Mouse (Mus musculus): ENCODE measurements around the gene Hspb7. TPM values are rescaled to one million over a fixed set of nuclear protein-coding genes. Genes with fewer than 3 reads are reported as not detected.

Gene Hspb7
- total RNA-seq, 1 experiment from 2014 or later, result not detected

DNA sequence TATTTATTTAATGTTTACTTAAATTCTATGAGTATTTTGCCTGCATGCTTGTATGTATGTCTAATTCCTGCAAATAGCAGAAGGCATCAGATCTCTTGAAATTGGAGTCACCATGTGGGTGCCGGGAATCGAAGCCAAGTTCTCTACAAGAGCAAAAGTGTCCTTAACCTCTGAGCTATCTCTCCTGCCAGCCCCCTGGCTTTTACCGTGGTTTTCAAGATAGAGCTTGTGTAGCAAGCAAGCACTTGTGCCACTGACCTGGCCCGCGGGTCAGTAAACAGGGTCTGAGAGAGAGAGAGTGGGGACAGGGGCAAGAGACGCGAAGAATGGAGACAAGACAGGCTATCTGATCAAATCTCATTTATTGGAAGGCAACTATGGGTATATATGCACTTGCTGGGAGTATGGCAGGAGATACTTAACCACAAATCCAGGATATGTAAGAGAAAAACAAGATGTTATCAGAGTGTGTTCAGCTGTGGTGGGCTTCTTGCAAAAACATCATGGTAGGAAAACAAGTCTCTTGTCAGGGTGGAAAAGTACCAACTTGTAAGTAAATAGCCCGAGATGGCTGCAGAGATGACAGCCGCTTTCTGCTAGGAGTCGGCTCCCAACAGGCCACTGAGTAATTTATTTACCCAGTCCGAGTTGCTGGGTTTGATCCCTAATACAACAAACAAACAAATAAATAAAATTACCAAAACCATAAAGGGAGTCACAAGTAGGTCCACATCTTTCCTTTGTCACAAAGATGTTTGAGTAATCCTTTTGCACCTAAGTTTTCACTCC is 23.3 kb downstream of the Hspb7 start:
- ATAC-seq (replicated peaks; ENCODE audit: low read depth, poor library complexity, severe bottlenecking), result no peak

DNA sequence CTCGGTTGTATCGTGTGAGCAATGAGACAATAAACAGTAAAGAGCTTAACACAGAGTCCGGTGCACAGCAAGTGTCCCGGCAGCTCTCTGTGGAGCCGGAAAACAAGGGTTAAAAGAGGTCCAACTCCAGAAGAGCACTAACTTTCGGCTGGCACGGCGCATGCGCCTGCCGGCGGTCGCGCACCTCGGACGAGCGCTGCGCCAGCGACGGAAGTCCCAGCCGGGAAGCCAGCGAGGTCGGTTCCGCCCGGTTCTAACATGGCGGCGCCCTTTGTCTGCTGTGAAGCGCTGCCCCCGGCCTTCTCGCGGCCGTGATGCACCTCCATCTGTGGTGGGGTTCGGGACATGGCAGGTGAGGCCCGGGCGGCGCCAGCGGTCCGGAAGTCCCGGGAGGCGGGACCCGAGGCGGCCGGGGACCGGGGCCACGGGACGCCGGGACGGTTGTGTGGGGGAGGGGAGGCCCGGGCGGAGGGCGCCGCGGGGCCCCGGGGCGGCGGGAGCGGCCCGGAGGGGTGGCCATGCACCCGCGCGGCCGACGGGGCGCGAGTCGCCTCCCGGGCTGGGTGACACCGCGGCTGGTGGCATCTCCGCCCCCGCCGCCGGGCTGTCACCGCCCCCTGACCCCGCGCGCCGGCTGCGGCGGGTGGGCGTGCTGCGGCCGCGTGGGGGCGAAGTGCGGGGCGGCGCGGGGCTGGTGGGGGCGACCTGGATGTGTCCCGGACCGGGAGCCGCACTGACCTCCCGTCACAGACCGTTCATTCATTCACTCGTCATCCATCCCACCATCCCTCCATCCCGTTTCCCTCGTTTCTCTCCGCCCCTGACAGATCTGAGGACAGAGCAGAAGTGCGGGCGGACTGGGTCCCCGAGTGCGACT is 24.1 kb downstream of the Hspb7 start, which contains the start of gene Zbtb17:
TSS of gene Zbtb17 (plus strand) at position 204 of the 877 bp plus-strand sequence.
- peak; percentile 93 for ATAC-seq (replicated peaks; ENCODE audit: low read depth, poor library complexity, severe bottlenecking)

DNA sequence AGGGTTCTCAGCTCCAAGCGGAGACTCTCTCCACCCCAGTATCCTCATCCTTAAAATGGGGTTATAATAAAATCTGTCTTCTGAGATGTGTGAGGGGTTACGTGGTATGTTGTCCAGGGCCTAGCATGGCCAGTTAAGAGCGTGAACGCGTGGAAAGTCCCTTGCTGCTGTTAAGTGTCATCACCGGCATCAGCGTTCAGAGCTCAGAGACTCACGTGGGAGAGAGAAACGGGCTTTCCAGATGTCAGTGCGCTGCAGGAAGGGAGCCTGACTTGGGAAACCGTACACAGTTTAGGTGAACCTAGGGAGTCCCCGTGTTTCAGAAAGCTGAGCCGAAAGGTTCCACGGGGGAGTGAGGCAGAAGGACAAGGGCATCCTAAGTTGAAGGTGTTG is 24.7 kb downstream of the Hspb7 start:
- no peak for ATAC-seq (replicated peaks; ENCODE audit: low read depth, poor library complexity, severe bottlenecking)

- ATAC-seq (replicated peaks; ENCODE audit: low read depth, poor library complexity, severe bottlenecking), result no peak
Measured at GRCm38 (mm10) chr4:141446211-141446610, 25.6 kb downstream of the Hspb7 start.

GRCm38 (mm10) chr4:141451251-141451650 is 30.7 kb downstream of the Hspb7 start:
- no peak for ATAC-seq (replicated peaks; ENCODE audit: low read depth, poor library complexity, severe bottlenecking)

DNA sequence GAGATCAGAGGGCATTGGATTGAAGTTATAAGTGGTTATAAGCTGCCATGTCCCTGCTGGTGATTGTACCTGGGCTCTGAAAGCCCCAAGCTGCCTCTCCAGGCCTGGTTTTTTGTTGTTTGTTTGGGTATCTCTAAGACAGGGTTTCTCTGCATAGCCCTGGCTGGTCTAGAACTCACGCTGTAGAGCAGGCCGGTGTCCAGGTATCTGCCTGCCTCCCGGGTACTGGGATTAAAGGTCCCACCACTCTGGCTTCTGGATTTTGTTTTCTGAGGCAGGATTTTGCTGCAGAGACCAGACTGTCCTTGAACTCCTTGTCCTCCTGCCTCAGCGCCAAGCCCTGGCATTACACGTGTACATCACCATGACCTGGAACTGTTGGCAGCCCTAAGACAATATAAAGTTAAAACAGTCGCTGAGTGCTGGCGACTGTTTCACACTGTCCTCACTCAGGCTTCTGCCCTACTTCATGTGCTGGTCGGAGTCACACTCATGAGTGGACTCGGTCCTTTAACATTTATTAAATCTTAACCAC is 31.4 kb downstream of the Hspb7 start:
- ATAC-seq (replicated peaks; ENCODE audit: low read depth, poor library complexity, severe bottlenecking), result no peak

- ATAC-seq (replicated peaks; ENCODE audit: low read depth, poor library complexity, severe bottlenecking), result peak; percentile 84
Measured at GRCm38 (mm10) chr4:141454581-141455350, 34.2 kb downstream of the Hspb7 start.

GRCm38 (mm10) chr4:141455526-141455925 is 34.9 kb downstream of the Hspb7 start:
- ATAC-seq (replicated peaks; ENCODE audit: low read depth, poor library complexity, severe bottlenecking), result no peak

GRCm38 (mm10) chr4:141456193-141456938 is 35.8 kb downstream of the Hspb7 start:
- no peak for ATAC-seq (replicated peaks; ENCODE audit: low read depth, poor library complexity, severe bottlenecking)

DNA sequence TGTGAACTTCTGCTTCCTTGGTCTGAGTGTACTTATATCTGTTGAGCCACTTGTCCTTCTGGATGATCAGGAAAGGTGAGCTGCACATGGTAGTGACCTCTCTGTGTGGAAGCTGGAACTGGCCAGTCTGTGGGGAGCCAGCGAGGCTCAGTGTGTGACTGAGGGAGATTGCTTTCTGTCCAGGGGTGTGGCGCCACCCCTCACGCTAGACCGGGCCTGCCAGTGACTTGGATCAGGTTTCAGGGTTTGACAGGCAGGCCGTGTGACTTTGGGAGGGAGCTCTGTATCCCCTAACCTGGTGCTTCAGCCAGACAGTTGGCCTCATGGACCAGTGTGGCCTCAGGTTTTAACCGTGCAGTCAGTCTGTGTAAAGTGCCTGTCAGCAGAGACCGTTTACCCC is 37.7 kb downstream of the Hspb7 start:
- no peak for ATAC-seq (replicated peaks; ENCODE audit: low read depth, poor library complexity, severe bottlenecking)

DNA sequence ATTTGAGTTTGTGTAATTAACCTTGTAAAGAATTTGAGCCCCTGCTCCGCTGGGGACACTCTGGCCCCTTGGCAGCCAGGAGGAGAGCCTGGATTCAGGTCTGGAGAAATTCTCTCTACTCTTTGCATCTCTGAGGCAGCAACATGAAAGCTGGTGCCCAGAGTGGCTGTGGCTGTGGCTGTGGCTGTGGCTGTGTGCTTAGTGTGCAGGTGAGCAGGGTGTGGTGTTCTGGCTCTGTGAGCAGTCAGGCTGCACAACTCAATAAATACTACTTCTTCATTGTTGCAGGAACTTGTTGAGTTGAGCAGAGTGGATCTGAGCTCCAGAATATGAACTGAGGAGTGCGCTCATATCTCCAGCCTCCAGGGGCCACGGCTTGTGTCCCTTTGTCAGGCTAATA is 38.3 kb downstream of the Hspb7 start:
- no peak for ATAC-seq (replicated peaks; ENCODE audit: low read depth, poor library complexity, severe bottlenecking)

- no peak for ATAC-seq (replicated peaks; ENCODE audit: low read depth, poor library complexity, severe bottlenecking)
Measured at GRCm38 (mm10) chr4:141459766-141460165, 39.2 kb downstream of the Hspb7 start.

- no peak for ATAC-seq (replicated peaks; ENCODE audit: low read depth, poor library complexity, severe bottlenecking)
Measured at GRCm38 (mm10) chr4:141460481-141460880, 39.9 kb downstream of the Hspb7 start.

DNA sequence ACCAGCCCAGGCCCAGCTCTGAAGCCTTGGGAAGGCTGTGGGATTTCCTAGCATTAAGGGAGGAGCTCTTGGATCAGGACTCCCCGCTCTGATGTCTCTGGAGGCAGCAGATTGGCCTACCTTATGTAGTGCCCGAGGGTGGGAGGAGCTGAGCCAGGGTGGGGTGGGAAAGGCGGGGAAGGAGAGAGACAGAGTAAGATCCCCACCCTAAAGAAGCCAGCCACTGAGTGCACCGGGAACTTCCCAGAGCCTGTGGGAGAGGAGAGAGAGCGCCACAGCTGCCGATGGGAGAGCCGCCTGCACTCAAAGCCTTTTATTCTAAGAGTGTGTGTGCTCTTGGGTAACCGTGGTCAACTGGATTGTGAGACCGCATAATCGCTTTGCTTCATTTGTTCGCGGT is 40.5 kb downstream of the Hspb7 start:
- ATAC-seq (replicated peaks; ENCODE audit: low read depth, poor library complexity, severe bottlenecking), result no peak

DNA sequence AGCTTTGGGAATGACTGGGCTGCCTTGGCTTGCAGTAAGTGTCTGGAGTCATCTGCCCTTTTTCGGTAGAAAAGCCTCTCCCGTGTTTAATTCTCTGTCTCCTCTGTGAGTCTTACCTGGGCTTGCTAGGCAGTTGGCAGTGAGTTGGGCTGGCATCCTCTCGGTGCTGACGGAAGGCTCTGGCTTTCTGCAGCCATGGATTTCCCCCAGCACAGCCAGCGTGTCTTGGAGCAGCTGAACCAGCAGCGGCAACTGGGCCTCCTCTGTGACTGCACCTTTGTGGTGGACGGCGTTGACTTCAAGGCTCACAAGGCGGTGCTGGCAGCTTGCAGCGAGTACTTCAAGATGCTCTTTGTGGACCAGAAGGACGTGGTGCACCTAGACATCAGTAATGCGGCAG is 41.0 kb downstream of the Hspb7 start:
- no peak for ATAC-seq (replicated peaks; ENCODE audit: low read depth, poor library complexity, severe bottlenecking)

DNA sequence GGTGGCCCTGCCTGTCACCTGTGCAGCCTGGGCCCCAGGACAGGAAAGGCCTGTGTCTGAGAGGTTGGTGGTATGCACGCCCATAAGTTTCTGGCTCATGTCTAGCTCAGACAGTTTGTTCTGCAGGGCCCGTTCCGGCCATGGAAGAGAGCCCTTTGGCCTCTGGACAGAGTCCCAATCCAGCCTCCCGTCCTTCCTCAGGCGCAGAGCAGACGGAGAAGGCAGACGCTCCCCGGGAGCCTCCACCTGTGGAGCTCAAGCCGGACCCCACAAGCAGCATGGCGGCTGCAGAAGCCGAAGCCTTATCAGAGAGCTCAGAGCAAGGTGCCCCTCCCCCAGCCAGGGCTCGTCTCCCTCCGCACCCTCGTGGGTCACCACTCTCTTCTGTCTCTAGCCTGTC is 42.9 kb downstream of the Hspb7 start:
- no peak for ATAC-seq (replicated peaks; ENCODE audit: low read depth, poor library complexity, severe bottlenecking)

DNA sequence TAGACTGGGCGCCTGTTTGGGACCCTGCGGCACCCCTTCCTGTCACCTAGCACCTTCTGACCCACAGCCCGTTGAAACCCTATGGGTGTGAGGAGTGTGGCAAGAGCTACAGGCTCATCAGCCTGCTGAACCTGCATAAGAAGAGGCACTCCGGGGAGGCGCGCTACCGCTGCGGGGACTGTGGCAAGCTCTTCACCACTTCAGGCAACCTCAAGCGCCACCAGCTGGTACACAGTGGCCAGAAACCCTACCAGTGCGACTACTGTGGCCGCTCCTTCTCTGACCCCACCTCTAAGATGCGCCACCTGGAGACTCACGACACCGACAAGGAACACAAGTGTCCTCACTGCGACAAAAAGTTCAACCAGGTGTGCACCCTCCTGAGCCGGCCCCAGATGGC is 44.1 kb downstream of the Hspb7 start:
- ATAC-seq (replicated peaks; ENCODE audit: low read depth, poor library complexity, severe bottlenecking), result no peak

DNA sequence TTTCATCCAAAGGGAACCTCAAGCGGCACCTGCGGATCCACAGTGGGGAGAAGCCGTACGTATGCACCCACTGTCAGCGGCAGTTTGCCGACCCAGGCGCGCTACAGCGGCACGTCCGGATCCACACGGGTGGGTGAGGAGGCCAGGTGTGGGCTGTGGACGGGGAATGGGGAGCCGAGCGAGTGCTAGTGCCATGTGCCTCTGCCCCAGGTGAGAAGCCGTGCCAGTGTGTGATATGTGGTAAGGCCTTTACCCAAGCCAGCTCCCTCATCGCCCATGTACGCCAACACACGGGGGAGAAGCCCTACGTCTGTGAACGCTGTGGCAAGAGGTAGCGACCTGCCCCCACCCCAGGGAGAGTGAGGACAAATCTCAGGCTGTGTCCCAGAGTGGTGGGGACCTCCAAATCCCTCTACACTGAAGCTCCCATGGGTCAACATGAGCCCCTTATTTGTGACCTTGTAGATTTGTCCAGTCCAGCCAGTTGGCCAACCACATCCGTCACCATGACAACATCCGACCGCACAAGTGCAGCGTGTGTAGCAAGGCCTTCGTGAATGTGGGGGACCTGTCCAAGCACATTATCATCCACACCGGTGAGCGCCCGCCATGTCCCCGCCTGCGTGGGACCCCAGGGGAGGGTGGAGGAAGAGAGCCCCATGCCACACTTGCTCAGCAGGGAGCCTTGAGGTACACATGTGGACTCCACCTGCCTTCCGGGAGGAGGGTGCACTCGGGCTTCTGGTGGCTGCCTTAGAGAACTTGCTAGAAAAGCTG is 45.1 kb downstream of the Hspb7 start:
- ATAC-seq (replicated peaks; ENCODE audit: low read depth, poor library complexity, severe bottlenecking), result no peak

GRCm38 (mm10) chr4:141466289-141466795 is 45.8 kb downstream of the Hspb7 start:
- no peak for ATAC-seq (replicated peaks; ENCODE audit: low read depth, poor library complexity, severe bottlenecking)

Data from common myeloid progenitor, adult 5-6 weeks (primary cell).